Mouse (Mus musculus): ENCODE data around the gene Vps18. TPM values are rescaled to one million over a fixed set of nuclear protein-coding genes. Genes with fewer than 3 reads are reported as not detected.

Vps18 gene
- 6.3 and 6.4 TPM in 2 replicates for polyA plus RNA-seq (2015; fragmentation: Nextera tagmentation; extraction: Ambion mirVana)

GRCm38 (mm10) chr2:119288270-119288882 lies at the start of gene Vps18:
Vps18 (plus strand) TSS chr2:119288740.
- peak; percentile 93 for ATAC-seq (ENCODE audit: insufficient read depth)
- under 1% methylated on average over 31 of the region's 31 CpGs for WGBS (ENCODE audit: insufficient replicate concordance)
- Histone ChIP-seq H3K4me3 (replicated peaks) (peak within 1 kb of the TSS; percentile 67), H3K27ac (replicated peaks) (peak within 1 kb of the TSS; percentile 73), H3K27me3 (no peaks in the 10 kb centered on the region), H3K4me2 (peak within 1 kb of the TSS; percentile 90), H3K9me3 (replicated peaks) (no peaks in the 10 kb centered on the region), H3K9ac (peak within 1 kb of the TSS; percentile 68), H3K36me3 (replicated peaks) (peaks cover 32% of the 10 kb centered on the region), H3K4me1 (replicated peaks) (peaks cover 28% of the 10 kb centered on the region)

DNA sequence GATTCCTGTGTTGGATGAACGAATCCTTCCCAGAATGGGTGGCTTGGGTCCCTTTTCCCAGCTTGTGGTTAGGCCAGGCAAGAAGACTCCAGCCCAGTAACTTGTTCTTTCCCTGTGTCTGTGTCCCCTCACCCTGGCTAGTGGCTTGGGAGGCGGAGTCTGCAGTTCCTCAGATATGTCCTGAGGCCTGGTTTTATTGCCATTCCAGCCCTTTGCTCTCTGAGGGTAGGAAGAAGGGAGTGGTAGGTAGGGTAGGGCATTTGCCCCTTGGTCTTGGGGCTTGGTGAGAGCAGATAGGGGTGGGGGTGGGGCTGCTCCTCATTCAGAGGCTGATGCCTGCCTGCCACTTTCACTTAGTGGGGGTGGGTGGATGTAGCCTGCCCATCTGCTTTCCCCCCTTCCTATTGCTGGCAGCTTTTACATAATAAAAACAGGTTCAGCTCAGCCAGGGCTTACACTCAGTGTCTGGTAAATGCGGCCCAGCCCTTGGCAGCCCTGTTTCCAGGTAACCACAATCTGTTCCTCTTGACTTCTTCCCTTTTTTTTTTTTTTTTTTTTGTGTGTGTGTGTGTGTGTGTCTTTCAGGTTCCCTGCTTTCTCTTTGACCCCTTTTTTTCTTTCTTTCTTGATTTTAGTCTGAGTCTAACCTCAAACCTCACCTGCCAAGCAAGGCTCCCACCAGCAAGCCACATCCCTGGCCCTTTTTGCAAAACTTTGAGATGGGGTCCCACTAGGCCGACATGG lies 48.3 kb upstream of the Vps18 start:
- Histone ChIP-seq H3K27me3 (peaks cover 72% of the 10 kb centered on the region), H3K9me3 (replicated peaks) (no peaks in the 10 kb centered on the region), H3K27ac (replicated peaks) (no peak overlapping the region), H3K4me1 (replicated peaks) (peaks cover 13% of the 10 kb centered on the region), H3K4me3 (replicated peaks) (no peak overlapping the region), H3K9ac (no peak overlapping the region), H3K4me2 (no peak overlapping the region), H3K36me3 (replicated peaks) (no peaks in the 10 kb centered on the region)
- ATAC-seq (ENCODE audit: insufficient read depth): no peak
- WGBS (ENCODE audit: insufficient replicate concordance): 44% methylated on average over 4 of the region's 4 CpGs

DNA sequence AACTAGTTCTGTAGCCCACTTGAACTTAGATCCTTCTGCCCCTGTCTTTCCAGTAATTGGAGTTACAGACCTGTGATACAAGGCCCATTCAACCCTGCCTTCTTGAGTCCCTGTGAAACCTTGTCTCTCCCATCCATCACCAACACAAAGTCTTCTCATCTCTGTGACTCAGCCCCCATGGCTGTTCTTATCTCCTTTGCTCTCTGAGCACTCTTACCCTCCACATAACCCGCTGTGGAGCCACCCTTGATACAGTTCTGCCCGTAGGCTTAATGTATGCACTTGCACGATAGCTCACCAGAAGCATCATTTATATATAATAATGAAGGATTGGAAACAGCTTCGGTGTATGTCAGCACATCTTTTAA lies 47.7 kb upstream of the Vps18 start:
- Histone ChIP-seq H3K9ac (no peak overlapping the region), H3K4me1 (replicated peaks) (peaks cover 13% of the 10 kb centered on the region), H3K4me3 (replicated peaks) (no peak overlapping the region), H3K27me3 (peaks cover 68% of the 10 kb centered on the region), H3K27ac (replicated peaks) (no peak overlapping the region), H3K4me2 (no peak overlapping the region), H3K9me3 (replicated peaks) (no peaks in the 10 kb centered on the region), H3K36me3 (replicated peaks) (no peaks in the 10 kb centered on the region)
- no peak for ATAC-seq (ENCODE audit: insufficient read depth)
- 53% methylated on average over 4 of the region's 4 CpGs for WGBS (ENCODE audit: insufficient replicate concordance)

DNA sequence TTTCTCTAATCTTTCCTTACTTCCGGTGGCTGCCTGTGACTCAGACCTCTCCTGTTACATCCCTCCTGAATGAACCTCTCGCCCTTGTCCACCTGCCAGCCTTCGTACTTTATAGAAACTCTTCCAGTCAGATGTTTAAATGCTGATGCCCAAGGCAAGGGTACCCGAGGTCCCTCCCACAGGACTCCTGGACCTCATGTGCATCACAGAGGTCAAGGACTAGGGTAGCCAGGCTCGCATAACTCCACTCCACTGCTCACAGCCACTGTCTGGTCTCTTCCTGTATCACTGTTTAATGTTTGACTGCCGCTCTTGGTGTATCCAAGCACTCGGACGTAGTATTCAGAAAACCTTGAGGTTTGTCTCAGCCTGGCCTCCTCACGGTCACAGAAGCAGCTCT lies 46.0 kb upstream of the Vps18 start:
- 55% methylated on average over 9 of the region's 9 CpGs for WGBS (ENCODE audit: insufficient replicate concordance)
- Histone ChIP-seq H3K27ac (replicated peaks) (no peak overlapping the region), H3K9me3 (replicated peaks) (no peaks in the 10 kb centered on the region), H3K4me2 (no peak overlapping the region), H3K4me1 (replicated peaks) (peaks cover 4% of the 10 kb centered on the region), H3K4me3 (replicated peaks) (no peak overlapping the region), H3K9ac (no peak overlapping the region), H3K27me3 (peaks cover 50% of the 10 kb centered on the region), H3K36me3 (replicated peaks) (no peaks in the 10 kb centered on the region)
- no peak for ATAC-seq (ENCODE audit: insufficient read depth)

DNA sequence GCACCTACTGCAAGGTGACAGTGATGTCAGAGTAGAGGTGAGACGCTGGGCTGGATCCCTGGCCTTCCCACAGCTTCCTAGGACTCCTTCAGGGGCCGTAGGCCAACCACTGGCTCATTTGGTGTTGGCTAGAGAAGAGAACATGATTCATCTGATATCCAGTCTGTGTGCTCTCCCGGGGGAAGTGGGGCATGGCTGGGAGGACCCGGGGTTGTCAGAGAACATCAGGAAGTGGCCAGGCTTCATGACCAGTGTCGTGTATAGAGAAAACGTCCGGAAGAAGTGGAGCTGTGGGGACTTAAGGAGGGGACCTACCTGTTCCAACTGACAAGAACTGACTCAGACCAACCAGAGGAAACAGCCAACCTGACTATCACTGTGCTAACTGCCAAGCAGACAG lies 43.3 kb upstream of the Vps18 start:
- H3K27ac ChIP-seq (replicated peaks): no peak overlapping the region
- WGBS (ENCODE audit: insufficient replicate concordance): 35% methylated on average over 7 of the region's 7 CpGs
- H3K9ac ChIP-seq: no peak overlapping the region
- H3K4me1 ChIP-seq (replicated peaks): no peaks in the 10 kb centered on the region
- peaks cover 23% of the 10 kb centered on the region for H3K27me3 ChIP-seq
- no peak overlapping the region for H3K4me2 ChIP-seq
- no peaks in the 10 kb centered on the region for H3K36me3 ChIP-seq (replicated peaks)
- H3K4me3 ChIP-seq (replicated peaks): no peak overlapping the region
- no peak for ATAC-seq (ENCODE audit: insufficient read depth)
- no peaks in the 10 kb centered on the region for H3K9me3 ChIP-seq (replicated peaks)

DNA sequence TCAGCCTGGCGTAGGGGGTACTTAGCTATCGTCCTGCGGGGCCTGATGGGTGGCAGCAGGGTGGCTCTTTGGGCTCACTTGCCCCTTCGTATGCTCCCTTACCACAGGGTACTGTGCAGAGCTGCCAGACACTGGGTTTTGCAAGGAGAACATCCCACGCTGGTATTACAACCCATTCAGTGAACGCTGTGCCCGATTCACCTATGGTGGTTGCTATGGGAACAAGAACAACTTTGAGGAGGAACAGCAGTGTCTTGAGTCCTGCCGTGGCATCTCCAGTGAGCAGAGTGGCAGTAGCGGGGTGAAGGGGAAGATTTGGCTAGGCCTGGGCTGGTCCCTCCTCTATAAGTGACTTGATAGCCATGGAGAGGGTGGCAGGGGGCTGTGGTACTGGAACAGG lies 40.6 kb upstream of the Vps18 start:
- Histone ChIP-seq H3K9ac (no peak overlapping the region), H3K27me3 (peaks cover 4% of the 10 kb centered on the region; the same call in 1 of the 2 replicates), H3K4me3 (replicated peaks) (no peak overlapping the region), H3K4me1 (replicated peaks) (peaks cover 9% of the 10 kb centered on the region), H3K4me2 (no peak overlapping the region), H3K36me3 (replicated peaks) (no peaks in the 10 kb centered on the region), H3K9me3 (replicated peaks) (no peaks in the 10 kb centered on the region), H3K27ac (replicated peaks) (no peak overlapping the region)
- ATAC-seq (ENCODE audit: insufficient read depth): no peak
- 63% methylated on average over 9 of the region's 9 CpGs for WGBS (ENCODE audit: insufficient replicate concordance)

DNA sequence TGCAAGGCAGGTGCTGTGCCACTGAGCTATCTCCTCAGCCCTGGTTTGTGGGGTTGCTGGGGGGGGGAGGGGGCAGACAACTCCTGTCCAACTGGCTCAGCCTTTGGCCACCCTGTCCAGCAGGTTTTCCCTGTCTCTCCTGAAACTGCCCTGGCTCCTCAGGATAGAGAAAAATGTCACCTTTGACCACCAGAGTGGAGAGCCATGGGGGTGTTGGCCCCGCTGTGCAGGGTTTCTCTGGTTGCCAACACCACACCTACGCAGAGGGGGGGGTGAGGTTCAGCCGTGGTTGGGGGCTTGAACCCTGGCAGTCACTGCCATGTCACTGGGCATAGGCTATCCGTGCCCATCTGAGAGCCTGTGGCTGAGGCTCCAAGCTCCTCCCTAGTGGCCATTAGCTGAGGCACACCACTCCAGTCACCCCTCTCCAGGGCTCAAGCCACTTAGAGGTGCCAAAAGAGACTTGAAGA lies 38.9 kb upstream of the Vps18 start:
- no peak overlapping the region for H3K4me3 ChIP-seq (replicated peaks)
- H3K36me3 ChIP-seq (replicated peaks): no peaks in the 10 kb centered on the region
- no peak overlapping the region for H3K4me2 ChIP-seq
- WGBS (ENCODE audit: insufficient replicate concordance): 51% methylated on average over 4 of the region's 4 CpGs
- no peak overlapping the region for H3K27ac ChIP-seq (replicated peaks)
- H3K27me3 ChIP-seq: peaks cover 16% of the 10 kb centered on the region
- no peak for ATAC-seq (ENCODE audit: insufficient read depth)
- peaks cover 9% of the 10 kb centered on the region for H3K4me1 ChIP-seq (replicated peaks)
- no peaks in the 10 kb centered on the region for H3K9me3 ChIP-seq (replicated peaks)
- H3K9ac ChIP-seq: no peak overlapping the region

DNA sequence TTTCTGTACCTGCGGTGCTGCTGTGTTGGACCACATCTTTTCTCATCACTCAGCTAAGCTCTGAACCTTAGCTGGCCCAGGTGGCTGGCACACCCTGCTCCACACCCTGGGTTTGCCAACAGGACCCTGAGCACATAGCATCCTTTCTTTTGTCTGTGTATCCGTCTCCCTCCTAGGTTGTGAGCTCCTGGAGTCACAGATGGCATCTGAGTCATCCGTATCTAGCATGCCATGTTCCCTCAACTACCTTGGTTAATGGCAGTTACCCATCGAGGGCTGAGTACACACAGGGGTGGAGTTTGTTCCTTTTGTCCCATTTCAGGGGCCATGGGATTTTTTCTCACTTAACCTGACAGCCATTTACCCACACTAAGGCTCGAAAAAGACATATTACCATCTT lies 38.2 kb upstream of the Vps18 start:
- H3K9ac ChIP-seq: no peak overlapping the region
- ATAC-seq (ENCODE audit: insufficient read depth): no peak
- no peak overlapping the region for H3K27ac ChIP-seq (replicated peaks)
- WGBS (ENCODE audit: insufficient replicate concordance): 58% methylated on average over 5 of the region's 5 CpGs
- H3K4me2 ChIP-seq: peak overlapping the region; percentile 59
- H3K36me3 ChIP-seq (replicated peaks): no peaks in the 10 kb centered on the region
- no peak overlapping the region for H3K4me3 ChIP-seq (replicated peaks)
- peaks cover 9% of the 10 kb centered on the region for H3K4me1 ChIP-seq (replicated peaks)
- H3K27me3 ChIP-seq: peaks cover 19% of the 10 kb centered on the region
- no peaks in the 10 kb centered on the region for H3K9me3 ChIP-seq (replicated peaks)

- H3K9me3 ChIP-seq (replicated peaks): no peaks in the 10 kb centered on the region
- peak overlapping the region; percentile 41; the same call in 1 of the 2 replicates for H3K27ac ChIP-seq (replicated peaks)
- peaks cover 21% of the 10 kb centered on the region for H3K27me3 ChIP-seq
- no peaks in the 10 kb centered on the region for H3K36me3 ChIP-seq (replicated peaks)
- H3K9ac ChIP-seq: no peak overlapping the region
- peaks cover 9% of the 10 kb centered on the region for H3K4me1 ChIP-seq (replicated peaks)
- ATAC-seq (ENCODE audit: insufficient read depth): peak; percentile 57
- H3K4me3 ChIP-seq (replicated peaks): 0 out of 2 replicates have a peak overlapping the region, but pooled peaks have one; percentile 23
- peak overlapping the region; percentile 59 for H3K4me2 ChIP-seq
- WGBS (ENCODE audit: insufficient replicate concordance): 12% methylated on average over 11 of the region's 11 CpGs
Observed at GRCm38 (mm10) chr2:119250826-119251478, 37.6 kb upstream of the Vps18 start.

- Histone ChIP-seq H3K4me3 (replicated peaks) (no peak overlapping the region), H3K4me2 (no peak overlapping the region), H3K9me3 (replicated peaks) (no peaks in the 10 kb centered on the region), H3K9ac (no peak overlapping the region), H3K27me3 (peaks cover 31% of the 10 kb centered on the region), H3K36me3 (replicated peaks) (no peaks in the 10 kb centered on the region), H3K27ac (replicated peaks) (no peak overlapping the region), H3K4me1 (replicated peaks) (peaks cover 9% of the 10 kb centered on the region)
- ATAC-seq (ENCODE audit: insufficient read depth): no peak
- WGBS (ENCODE audit: insufficient replicate concordance): 28% methylated on average over 7 of the region's 7 CpGs
Observed at GRCm38 (mm10) chr2:119254976-119255375, 33.6 kb upstream of the Vps18 start.

- no peak for ATAC-seq (ENCODE audit: insufficient read depth)
- no peaks in the 10 kb centered on the region for H3K9me3 ChIP-seq (replicated peaks)
- WGBS (ENCODE audit: insufficient replicate concordance): 49% methylated on average over 1 of the region's 1 CpGs
- H3K9ac ChIP-seq: no peak overlapping the region
- no peak overlapping the region for H3K4me3 ChIP-seq (replicated peaks)
- peaks cover 16% of the 10 kb centered on the region for H3K27me3 ChIP-seq
- no peak overlapping the region for H3K27ac ChIP-seq (replicated peaks)
- H3K4me1 ChIP-seq (replicated peaks): 0 out of 2 replicates have a peak, but pooled peaks cover 5% of the 10 kb centered on the region
- H3K36me3 ChIP-seq (replicated peaks): no peaks in the 10 kb centered on the region
- H3K4me2 ChIP-seq: no peak overlapping the region
Observed at GRCm38 (mm10) chr2:119260518-119260917, 28.0 kb upstream of the Vps18 start.
